Mouse (Mus musculus): ENCODE results near the gene Ttc7b.

DNA sequence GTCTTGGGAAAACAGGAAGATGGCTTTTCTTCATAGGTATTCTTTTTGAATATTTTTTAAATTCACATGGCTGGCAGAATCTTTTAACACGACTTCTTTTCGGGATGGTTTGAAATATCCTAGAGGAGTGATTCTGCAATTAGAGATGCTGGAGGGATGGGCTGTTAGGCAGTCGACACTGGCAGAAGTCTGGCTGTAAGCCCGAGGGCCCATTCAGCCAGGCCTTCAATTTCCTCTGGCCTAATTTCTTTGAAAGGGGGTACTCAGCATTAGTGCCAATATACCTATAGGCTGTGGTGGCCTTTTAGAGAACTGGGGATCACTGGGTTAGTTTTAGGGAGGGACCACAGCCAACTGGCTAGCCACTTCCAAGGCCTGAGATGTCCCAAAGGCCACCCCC, 211.4 kb downstream of the Ttc7b start:
- TF ChIP-seq GATA1 (IDR thresholded peaks at IDR 0.05; ENCODE audit: low read length): no peak
- no peak for TF ChIP-seq TAL1 (IDR thresholded peaks at IDR 0.05; ENCODE audit: low read length)

All from erythroblast, embryonic 14.5 days (primary cell).